Mouse (Mus musculus): ENCODE data around the gene Anxa3. TPM values are rescaled to one million over a fixed set of nuclear protein-coding genes. Genes with fewer than 3 reads are reported as not detected.
A peak's percentile ranks its signal among the peaks of the same experiment; 100 is the strongest.

Anxa3 gene
- total RNA-seq, 2 experiments from 2014 or later = 313 to 343 TPM

DNA sequence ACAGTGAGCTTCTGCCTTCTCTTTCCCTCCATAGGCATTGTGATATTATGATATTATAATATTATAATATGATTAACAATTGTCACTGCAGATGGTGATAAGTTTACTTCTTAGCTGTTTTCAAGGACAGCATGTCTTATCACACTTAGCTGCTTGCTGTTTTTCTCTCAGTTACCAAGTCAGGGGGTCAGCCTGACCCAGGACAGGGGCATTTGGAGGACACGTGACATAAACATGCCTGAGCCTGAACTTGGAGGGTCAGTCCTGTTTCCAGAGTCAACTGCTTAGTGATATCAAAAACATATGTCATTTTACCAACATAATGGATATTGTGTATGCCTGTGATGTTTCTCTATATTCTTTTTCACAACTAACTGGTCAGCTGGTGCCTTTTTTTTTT, 34.0 kb downstream of the Anxa3 start:
- ATAC-seq (replicated peaks; ENCODE audit: poor library complexity, severe bottlenecking) = no peak

DNA sequence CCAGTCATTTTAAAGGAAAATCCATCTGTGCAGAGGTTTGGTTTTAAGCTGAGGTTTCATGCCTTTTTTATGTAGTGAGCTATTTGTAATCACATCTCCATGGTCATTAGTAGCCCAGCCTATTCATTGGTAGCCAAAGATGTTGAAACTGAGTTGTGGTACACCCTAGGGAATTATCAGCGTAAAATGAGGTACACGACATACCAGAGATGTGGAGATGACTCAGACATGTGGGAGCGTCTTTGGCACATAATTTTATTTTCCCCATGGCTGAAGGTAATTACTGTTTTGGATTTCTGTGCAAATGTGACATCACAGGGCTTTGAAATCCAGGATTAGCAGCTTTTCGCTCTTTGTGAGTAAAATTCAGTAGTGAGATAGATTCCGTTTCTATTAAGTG, 41.2 kb downstream of the Anxa3 start:
- no peak for ATAC-seq (replicated peaks; ENCODE audit: poor library complexity, severe bottlenecking)

DNA sequence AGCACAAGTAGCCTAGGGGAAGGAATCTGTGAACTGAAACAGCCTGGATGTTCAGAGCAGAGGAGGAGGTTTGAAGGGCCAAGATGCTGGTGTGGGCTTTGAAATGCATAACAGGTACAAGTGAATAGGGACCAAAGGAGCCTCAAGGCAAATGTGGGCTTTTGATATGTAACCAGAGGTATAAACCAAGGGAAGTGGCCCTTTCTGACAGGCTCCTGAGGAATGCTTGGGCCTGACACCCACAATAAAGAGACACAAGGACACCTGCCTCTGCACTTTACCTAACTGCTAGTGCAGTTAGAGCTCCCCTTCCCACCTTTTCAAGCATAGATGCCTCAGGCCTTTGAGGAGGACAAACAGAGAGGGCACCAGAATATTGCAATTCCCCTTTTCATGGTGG, 54.8 kb downstream of the Anxa3 start:
- ATAC-seq (replicated peaks; ENCODE audit: poor library complexity, severe bottlenecking) = no peak

DNA sequence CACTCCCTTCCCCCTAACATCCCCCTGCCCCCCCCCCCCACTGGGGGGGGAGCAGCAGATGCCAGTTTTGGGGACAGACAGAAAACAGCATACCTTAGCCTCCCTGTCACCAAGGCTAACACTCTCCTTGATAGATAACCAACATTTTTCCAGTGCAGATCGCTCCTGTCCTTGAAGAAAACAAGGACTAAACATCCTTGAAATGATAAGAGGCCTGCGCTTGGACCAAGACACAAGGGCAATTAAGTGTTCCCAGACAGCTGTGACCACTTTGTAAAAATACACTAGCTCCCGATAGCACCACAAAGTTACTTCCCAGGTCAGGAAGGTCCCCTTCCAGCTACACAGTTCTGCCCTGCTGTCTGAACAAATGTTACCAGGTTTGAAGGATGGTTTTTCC, 55.2 kb downstream of the Anxa3 start:
- ATAC-seq (replicated peaks; ENCODE audit: poor library complexity, severe bottlenecking) = no peak

DNA sequence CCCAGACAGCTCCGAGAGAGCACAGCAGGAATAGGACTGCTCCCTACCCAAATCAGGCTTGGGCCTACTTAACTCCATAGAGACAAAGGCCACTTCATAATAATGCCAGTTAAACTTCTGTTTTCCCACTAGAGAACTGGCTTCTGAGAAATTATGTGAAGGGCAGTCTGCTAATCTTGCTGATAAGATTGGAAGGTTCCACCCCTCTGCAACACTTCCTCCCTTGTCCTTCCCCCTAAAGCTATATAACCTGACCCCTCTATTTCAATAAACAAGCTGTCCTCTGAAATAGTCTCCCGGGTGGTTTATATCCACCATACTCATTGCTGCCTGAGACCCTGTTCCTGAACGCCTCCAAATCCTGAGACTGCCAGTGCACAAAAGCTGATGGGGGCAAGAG, 56.1 kb downstream of the Anxa3 start:
- ATAC-seq (replicated peaks; ENCODE audit: poor library complexity, severe bottlenecking) = no peak

DNA sequence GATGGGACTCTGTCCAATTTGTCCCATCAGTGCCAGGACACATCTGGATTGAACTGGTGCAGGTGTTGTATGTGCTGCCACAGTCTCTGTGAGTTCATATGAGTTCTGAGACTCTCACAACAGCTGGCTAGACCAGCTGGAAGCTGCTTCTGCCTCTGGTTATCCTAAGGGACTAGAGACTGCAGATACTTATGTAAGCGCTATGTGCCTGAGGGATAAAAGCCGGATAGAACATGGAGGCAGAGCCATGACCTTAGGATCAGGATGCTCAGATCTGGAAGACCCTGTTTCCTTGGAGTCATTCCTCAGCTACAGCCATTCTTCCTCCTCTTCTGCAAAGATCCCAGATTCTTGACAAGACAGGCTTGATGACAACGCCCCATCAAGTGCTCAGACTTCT, 60.3 kb downstream of the Anxa3 start:
- ATAC-seq (replicated peaks; ENCODE audit: poor library complexity, severe bottlenecking) = no peak

DNA sequence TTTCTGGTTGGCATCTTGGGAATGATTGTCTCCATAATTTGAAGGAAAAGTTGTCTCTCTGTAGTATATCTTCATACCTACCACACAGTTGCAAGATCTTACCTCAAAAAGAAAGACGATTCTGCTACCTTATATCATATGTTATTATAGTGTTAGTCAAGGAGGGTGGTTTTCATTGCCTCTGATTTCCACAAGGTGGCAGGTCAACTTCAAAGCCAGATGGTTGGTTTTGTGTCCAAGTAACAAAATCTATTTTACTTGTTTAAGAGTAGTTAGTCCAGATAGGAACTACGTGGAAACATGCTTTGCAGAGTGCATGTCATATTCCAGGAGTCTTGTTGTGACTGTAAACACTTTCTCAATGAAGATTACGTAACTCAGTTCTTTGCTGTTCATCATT, 61.2 kb downstream of the Anxa3 start:
- ATAC-seq (replicated peaks; ENCODE audit: poor library complexity, severe bottlenecking) = peak; percentile 33

DNA sequence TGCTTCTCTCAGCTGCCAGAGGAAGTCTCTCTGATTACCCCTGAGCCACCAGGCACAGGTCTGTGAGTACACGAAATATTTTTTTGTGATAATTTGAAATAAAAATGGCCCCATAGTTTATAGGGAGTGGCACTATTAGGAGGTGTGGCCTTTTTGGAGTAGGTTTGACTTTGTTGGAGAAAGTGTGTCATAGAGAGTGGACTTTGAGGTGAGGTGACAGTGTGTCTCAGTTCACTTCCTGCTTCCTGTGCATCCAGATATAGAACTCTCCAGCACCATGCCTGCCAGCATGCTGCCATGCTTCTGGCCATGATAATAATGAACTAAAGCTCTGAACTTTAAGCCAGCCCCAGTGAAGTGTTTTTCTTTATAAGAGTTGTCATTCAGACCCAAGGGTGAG, 66.8 kb downstream of the Anxa3 start:
- 0 out of 2 replicates have a peak, but pooled peaks have one; percentile 48 for ATAC-seq (replicated peaks; ENCODE audit: poor library complexity, severe bottlenecking)

DNA sequence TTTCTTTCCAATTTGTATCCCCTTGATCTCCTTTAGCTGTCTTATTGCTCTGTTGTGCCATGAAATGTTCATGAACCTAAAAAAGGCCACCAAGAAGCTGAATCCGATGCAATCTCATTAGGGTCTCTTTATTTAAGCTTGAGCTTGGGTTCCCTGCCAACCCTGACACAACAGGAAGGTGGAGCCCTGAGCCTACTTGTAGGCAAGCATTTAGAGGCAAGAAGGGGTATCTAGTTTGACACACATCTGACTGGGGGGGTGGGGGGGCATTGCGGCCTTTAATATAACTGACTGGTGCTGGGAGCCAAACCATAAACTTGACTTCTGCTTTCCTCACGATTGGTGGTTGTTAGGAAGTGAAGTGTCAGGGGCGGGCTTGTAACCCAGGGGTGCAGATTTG, 74.0 kb downstream of the Anxa3 start:
- ATAC-seq (replicated peaks; ENCODE audit: poor library complexity, severe bottlenecking) = peak; percentile 78

DNA sequence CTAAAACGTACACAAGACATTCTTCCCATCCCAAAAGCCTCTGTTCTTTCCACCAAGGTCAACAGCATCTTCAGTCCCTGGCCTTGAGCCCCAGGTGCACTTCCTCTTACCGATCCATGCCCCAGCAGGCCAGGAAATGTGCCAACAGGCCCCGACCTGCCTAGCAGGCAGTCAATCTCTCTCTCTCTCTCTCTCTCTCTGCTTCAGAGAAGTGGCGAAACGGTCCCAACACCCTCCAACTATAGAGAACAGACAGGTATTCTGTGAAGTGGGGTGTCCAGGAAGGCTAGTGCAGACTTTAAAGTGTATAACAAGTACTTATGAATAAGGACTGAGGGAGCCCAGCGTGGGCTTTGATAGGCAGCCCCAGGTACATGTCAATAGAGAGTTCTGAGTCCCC, 75.8 kb downstream of the Anxa3 start:
- ATAC-seq (replicated peaks; ENCODE audit: poor library complexity, severe bottlenecking) = peak; percentile 76

DNA sequence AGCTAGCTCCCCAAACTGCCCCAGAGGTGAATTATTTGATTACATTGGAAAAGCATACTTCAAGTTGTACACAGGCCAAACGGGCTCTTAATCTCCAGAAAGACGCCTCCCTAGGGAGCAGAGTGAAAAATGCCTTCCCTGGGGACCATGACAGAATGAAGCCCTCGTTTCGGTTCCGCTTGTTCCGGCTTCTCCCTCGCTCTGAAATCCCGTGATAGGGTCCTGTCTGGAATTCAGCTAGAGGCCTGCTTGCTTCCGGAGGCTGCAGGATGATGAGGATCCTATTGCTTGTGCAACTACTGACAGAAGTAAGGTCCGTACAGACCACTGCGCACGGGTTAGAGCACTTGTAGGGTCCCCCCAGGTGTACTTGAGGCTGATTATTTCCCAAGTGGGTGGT, 77.9 kb downstream of the Anxa3 start:
- ATAC-seq (replicated peaks; ENCODE audit: poor library complexity, severe bottlenecking) = no peak

DNA sequence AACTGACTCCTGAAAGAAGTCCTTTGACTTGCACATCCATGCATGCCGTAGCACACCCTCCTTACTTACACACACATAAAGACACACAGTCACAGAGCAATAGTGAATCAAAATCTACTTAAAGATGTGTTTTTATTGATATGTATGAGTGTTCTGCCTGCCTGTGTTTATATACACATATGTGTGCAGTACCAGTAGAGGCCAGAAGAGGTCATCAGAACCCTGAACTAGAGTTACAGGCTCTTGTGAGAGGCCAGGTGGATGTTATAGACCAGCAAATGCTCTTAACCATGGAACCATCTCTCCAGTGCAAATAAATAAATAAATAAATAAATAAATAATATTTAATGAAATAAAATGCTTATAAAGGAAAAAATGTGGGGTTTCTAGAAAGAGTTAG, 85.0 kb downstream of the Anxa3 start:
- peak; percentile 46; the same call in 1 of the 2 replicates for ATAC-seq (replicated peaks; ENCODE audit: poor library complexity, severe bottlenecking)

DNA sequence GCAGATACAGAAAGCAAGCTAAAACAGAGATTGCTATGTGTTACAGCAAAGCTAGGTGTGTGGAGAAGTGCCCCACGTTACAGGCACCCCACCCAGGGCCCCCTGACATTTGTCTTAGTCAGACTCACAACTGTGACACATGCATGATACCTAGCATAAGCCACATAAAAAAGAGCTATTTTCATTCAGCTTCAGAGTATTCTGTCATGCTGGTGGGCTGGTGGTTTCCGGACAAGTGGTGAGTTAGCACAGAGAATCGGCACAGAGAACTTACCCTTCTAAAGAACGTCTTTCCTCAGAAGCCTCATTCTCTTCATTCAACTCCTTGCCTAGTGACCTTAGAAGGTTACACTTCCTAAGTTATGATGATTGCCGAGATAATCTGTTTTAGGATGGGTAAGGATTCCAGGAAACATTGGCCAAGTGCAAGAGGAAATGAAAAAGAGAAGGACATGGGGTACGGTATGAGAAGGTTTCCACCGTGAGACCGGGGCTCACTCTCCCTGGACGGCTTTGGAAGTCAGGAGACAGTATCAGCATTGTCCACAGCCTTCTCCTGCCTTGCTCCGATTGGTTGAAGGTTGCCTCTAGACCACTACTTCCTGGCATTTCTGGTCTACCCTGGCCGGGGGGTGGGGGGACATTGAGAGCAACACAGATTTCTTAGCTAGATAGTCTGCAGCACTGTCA, 85.9 kb downstream of the Anxa3 start:
- ATAC-seq (replicated peaks; ENCODE audit: poor library complexity, severe bottlenecking) = peak; percentile 55

DNA sequence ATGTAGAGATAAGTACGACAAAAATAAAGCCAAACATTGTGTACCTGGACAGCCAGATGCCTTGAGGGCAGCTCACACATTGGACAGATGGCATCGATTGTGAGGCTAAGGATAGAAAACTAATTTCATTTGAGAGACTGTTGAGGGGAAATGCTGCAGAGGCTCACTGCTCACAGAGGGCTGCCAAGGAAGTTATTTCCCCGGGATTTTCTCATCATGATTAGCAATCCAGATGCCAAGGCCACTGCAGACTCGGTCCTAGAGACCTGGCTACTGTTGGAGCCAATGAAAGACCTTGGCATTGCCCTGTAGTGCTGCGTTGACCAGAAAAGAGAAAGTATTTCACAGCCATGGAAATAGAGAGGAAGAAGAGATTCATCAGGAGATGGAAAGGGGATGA, 87.1 kb downstream of the Anxa3 start:
- no peak for ATAC-seq (replicated peaks; ENCODE audit: poor library complexity, severe bottlenecking)

DNA sequence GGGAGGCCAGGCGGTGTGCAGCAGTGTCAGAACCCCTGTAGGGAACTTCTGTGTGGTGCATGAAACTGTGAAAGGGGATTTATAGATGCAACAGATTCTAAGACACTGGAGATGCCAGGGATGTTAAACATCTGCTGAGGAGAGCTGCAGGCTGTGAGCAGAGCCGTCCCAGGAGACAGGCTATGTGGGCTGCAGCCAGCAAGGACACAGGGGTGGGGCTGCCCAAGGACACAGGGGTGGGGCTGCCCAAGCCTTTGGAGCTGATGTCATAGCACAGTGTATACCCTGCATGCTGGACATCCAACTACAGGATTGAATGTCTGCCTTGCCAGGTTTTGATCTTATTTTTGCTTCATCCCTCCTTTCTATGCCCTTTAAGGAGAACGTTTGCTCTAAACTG, 88.0 kb downstream of the Anxa3 start:
- ATAC-seq (replicated peaks; ENCODE audit: poor library complexity, severe bottlenecking) = no peak

DNA sequence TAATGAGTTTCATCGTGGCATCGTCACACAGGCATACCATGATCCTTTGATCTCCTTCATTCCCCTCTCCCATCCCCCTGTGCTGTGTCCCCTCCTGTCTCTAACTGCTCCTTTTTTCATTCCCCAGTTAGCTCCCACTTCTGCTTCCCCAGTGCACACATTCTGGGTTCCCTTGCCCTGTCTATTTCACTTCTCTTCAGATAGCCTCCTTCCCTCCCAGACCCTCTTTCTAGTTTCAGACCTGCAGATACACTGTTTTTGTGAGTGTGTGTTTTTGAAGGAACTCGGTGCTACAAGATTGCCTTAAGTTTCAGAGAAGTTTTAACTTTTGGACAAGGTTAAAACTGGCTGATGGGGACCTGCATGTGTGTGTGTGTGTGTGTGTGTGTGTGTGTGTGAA, 88.5 kb downstream of the Anxa3 start:
- peak; percentile 60 for ATAC-seq (replicated peaks; ENCODE audit: poor library complexity, severe bottlenecking)

DNA sequence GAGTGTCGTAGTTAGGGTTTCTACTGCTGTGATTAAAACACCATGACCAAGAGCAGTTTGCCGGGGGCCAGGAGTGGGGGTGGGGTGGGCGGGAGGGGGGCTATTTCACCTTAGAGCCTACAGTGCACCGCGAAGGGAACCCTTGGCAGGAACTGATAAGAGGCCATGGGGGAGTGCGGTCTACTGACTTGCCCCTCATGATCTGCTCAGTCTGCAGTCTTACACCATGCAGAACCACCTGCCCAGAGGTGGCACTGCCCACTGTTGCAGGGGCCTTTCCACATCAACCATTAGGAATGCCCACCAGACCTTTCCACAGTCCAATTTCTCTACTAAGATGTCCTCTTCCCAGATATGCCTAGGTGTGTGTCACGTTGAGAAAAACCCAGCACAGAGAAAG, 92.1 kb downstream of the Anxa3 start:
- peak; percentile 51 for ATAC-seq (replicated peaks; ENCODE audit: poor library complexity, severe bottlenecking)

DNA sequence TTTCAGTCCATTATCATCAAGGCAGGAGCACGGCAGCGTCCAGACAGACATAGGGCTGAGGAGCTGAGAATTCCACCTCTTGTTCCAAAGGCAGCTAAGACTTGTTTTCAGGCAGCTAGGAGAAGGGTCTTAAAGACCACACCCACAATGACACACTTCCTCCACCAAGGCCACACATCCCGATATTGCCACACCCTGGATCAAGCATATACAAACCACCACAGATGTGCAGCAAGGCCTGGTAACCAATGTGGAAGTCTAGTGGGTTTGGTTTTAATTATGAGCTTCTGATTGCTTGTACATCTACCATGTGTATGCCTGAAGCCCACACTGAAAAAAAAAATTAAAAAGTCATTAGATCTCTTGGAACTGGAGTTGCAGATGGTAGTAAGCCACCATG, 95.3 kb downstream of the Anxa3 start:
- ATAC-seq (replicated peaks; ENCODE audit: poor library complexity, severe bottlenecking) = peak; percentile 90

DNA sequence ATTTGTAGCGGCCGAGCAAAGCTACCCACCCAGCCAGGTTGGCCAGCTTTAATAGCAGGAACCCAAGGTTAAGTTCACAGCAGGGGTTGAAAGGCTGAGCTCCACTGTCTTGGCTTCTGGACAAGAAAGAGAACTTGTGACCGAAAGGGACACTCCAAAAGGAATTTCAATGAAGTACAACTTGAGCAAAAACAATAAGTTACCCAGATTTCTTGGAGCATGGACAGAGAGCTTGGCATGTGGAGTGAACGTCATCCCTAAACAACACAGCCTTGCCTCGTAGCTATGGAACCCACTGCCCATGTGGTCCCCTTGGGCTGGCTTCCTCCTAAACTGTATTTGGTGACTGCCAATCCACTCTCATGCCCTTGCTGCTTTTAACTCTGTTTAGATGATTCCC, 97.2 kb downstream of the Anxa3 start:
- no peak for ATAC-seq (replicated peaks; ENCODE audit: poor library complexity, severe bottlenecking)
